Mouse (Mus musculus) frontal cortex, postnatal 14 days (tissue): ENCODE measurements around the gene Engase.
A peak's percentile ranks its signal among the peaks of the same experiment; 100 is the strongest.

Experiments used
- DNase-seq, 2 experiments: peaks; one replicate each; pipeline ENCODE4 v3.0.0; 2022; ENCODE audit warnings: low spot score in 2 of 2

Engase gene

GRCm38 (mm10) chr11:118476396-118477373, at the start of gene Engase:
TSS of gene Engase (plus strand) at chr11:118476829.
- peak; percentile 95 to 97 for DNase-seq

GRCm38 (mm10) chr11:118427266-118427779, 49.3 kb upstream of the Engase start:
- DNase-seq, result no peak

GRCm38 (mm10) chr11:118427986-118428385, 48.6 kb upstream of the Engase start, which contains the start of gene C1qtnf1:
TSS of gene C1qtnf1 (plus strand) at chr11:118428203.
- no peak for DNase-seq

GRCm38 (mm10) chr11:118428460-118428868, 48.2 kb upstream of the Engase start:
- no peak for DNase-seq

GRCm38 (mm10) chr11:118428944-118429709, 47.5 kb upstream of the Engase start:
- DNase-seq, result no peak

GRCm38 (mm10) chr11:118430291-118430885, 46.2 kb upstream of the Engase start:
- no peak for DNase-seq

GRCm38 (mm10) chr11:118431100-118431948, 45.3 kb upstream of the Engase start:
- DNase-seq, result no peak

- no peak for DNase-seq
These were observed 43.2 kb upstream of the Engase start for GRCm38 (mm10) chr11:118433398-118433868.

- no peak for DNase-seq
These were observed 42.5 kb upstream of the Engase start for GRCm38 (mm10) chr11:118434093-118434492.

GRCm38 (mm10) chr11:118436471-118436935, 40.1 kb upstream of the Engase start:
- DNase-seq, result peak; percentile 32 to 35

- no peak for DNase-seq
These were observed 37.8 kb upstream of the Engase start for GRCm38 (mm10) chr11:118438665-118439414.

- DNase-seq, result no peak
These were observed 33.9 kb upstream of the Engase start for GRCm38 (mm10) chr11:118442691-118443090.

GRCm38 (mm10) chr11:118443201-118443970, 33.2 kb upstream of the Engase start:
- DNase-seq, result peak in 1 of 2 experiments; percentile 49

- DNase-seq, result peak in 1 of 2 experiments; percentile 62
These were observed 30.8 kb upstream of the Engase start for GRCm38 (mm10) chr11:118445843-118446242.

GRCm38 (mm10) chr11:118447346-118447745, 29.3 kb upstream of the Engase start:
- no peak for DNase-seq

- DNase-seq, result no peak
These were observed 28.2 kb upstream of the Engase start for GRCm38 (mm10) chr11:118448385-118448784.

GRCm38 (mm10) chr11:118451211-118451610, 25.4 kb upstream of the Engase start:
- DNase-seq, result no peak

GRCm38 (mm10) chr11:118452955-118453354, 23.7 kb upstream of the Engase start:
- no peak for DNase-seq
